In genomic region chr8:125255006-125255685, GRCm38 (mm10) we compare ENCODE assay signal across 7 mouse cellular contexts.
A peak's percentile ranks its signal among the peaks of the same experiment; 100 is the strongest.
DNase-seq lines count a peak whose midpoint lies in the region; ATAC-seq and TF ChIP-seq lines count a peak whose summit lies in the region.

No protein-coding gene starts in this region.

- H3K27ac ChIP-seq in embryonic facial prominence, embryonic 10.5 days (replicated peaks) = peak overlapping the region; percentile 94
- H3K27ac ChIP-seq in hindbrain, embryonic 12.5 days = peak overlapping the region; percentile 97

- POLR2A ChIA-PET in Patski (lab: Charles Lee) = interaction anchor here (0.6 kb wide), 1 partner anchor 9 kb away, joined by 4 read pairs; no protein-coding TSS in a partner anchor

- CTCF ChIA-PET in Patski (lab: Charles Lee) = no interaction called here

- TF ChIP-seq CTCF in Patski (IDR thresholded peaks at IDR 0.05) = no peak

- WGBS in embryonic facial prominence, embryonic 10.5 days = 63% methylated on average over 11 of the region's 11 CpGs
- WGBS in hindbrain, embryonic 12.5 days = 43% methylated on average over 11 of the region's 11 CpGs

- H3K4me2 ChIP-seq in hindbrain, embryonic 12.5 days (replicated peaks) = peak overlapping the region; percentile 86

- H3K9me3 ChIP-seq in embryonic facial prominence, embryonic 10.5 days = no peaks in the 10 kb centered on the region
- H3K9me3 ChIP-seq in hindbrain, embryonic 12.5 days (replicated peaks) = no peaks in the 10 kb centered on the region

- H3K27me3 ChIP-seq in Patski = no peaks in the 10 kb centered on the region
- H3K27me3 ChIP-seq in embryonic facial prominence, embryonic 10.5 days (replicated peaks; ENCODE audit: low read depth, poor library complexity, severe bottlenecking) = no peaks in the 10 kb centered on the region
- H3K27me3 ChIP-seq in hindbrain, embryonic 12.5 days = no peaks in the 10 kb centered on the region

- H3K4me1 ChIP-seq in embryonic facial prominence, embryonic 10.5 days = peaks cover 46% of the 10 kb centered on the region
- H3K4me1 ChIP-seq in hindbrain, embryonic 12.5 days = peaks cover 24% of the 10 kb centered on the region

- H3K9ac ChIP-seq in hindbrain, embryonic 12.5 days = peak overlapping the region; percentile 75; the same call in 1 of the 2 replicates

- DNase-seq in 3T3-L1 (ENCODE audit: low read depth, low spot score) = peak; percentile 91
- DNase-seq in Patski (ENCODE audit: low read depth, low spot score) = no peak
- DNase-seq in embryonic facial prominence, embryonic 10.5 days (ENCODE audit: low spot score) = no peak

- no peaks in the 10 kb centered on the region for H3K36me3 ChIP-seq in embryonic facial prominence, embryonic 10.5 days (replicated peaks)
- no peaks in the 10 kb centered on the region for H3K36me3 ChIP-seq in hindbrain, embryonic 12.5 days

- peak overlapping the region; percentile 61 for H3K4me3 ChIP-seq in embryonic facial prominence, embryonic 10.5 days
- peak overlapping the region; percentile 40; the same call in 1 of the 2 replicates for H3K4me3 ChIP-seq in hindbrain, embryonic 12.5 days

- in situ Hi-C loops in Patski (cut with MboI; ENCODE audit: low pct_unique_long_range_greater_than_20kb) = no loop called here

- peak; percentile 59 for ATAC-seq in Patski
- peak; percentile 75 for ATAC-seq in hindbrain, embryonic 12.5 days (ENCODE audit: low FRiP score)
- 0 out of 2 replicates have a peak, but pooled peaks have one; percentile 16 for ATAC-seq in megakaryocyte progenitor cell, adult 5-6 weeks (replicated peaks; ENCODE audit: poor library complexity)
- ATAC-seq in monocyte, adult 5-6 weeks (replicated peaks; ENCODE audit: insufficient number of reproducible peaks, low FRiP score, low TSS enrichment, poor library complexity, severe bottlenecking) = no peak
- no peak for ATAC-seq in CD4-positive, CD25-positive, alpha-beta regulatory T cell, adult 4 months

Comparison
In these comparisons a context has a peak if more than half of its experiments do, and no peak if none do; other contexts are left out.
1. ATAC-seq: peak in Patski (single experiment), hindbrain, embryonic 12.5 days (single experiment) and megakaryocyte progenitor cell, adult 5-6 weeks (single experiment); none in monocyte, adult 5-6 weeks (single experiment) and CD4-positive, CD25-positive, alpha-beta regulatory T cell, adult 4 months (single experiment).